Mouse (Mus musculus) MEL (cell line): ENCODE measurements at regions not wholly inside any gene's neighbourhood (a gene's known extent, or its start where the extent isn't known, plus 50 kb on each side); places are given as distances from the start of the nearest gene placed in this dataset.

ENCODE experiments used
- CTCF ChIP-seq, 3 experiments: IDR thresholded peaks in 2 of 3; conservative IDR thresholded peaks in 1 of 3; 2 replicates each; pipeline ENCODE4 v1.5.1; 2011 to 2012; ENCODE audit warnings: low read length in 3 of 3, low read depth in 2 of 3, mild to moderate bottlenecking in 2 of 3, improper control_type of control experiment in 1 of 3, inconsistent platforms in 1 of 3, mixed read lengths in 1 of 3, moderate library complexity in 1 of 3; ENCODE audit not compliant: control insufficient read depth in 1 of 3, insufficient read depth in 1 of 3, poor library complexity in 1 of 3, severe bottlenecking in 1 of 3
- EP300 ChIP-seq, 2 experiments: IDR thresholded peaks; 2 replicates each; pipeline ENCODE4 v1.6.1; 2011; ENCODE audit warnings: improper control_type of control experiment in 2 of 2, low read length in 2 of 2, low read depth in 1 of 2, mild to moderate bottlenecking in 1 of 2
- ETS1 ChIP-seq: IDR thresholded peaks from 2 replicates; pipeline ENCODE4 v1.6.1; 2012; ENCODE audit warnings: low read depth, mild to moderate bottlenecking, inconsistent platforms, low read length, improper control_type of control experiment, moderate library complexity
- GATA1 ChIP-seq: IDR thresholded peaks from 2 replicates; pipeline ENCODE4 v1.6.1; 2011; ENCODE audit warnings: low read depth, low read length, improper control_type of control experiment
- HCFC1 ChIP-seq: IDR thresholded peaks from 2 replicates; pipeline ENCODE4 v1.6.1; 2012; ENCODE audit warnings: low read depth, mild to moderate bottlenecking, inconsistent platforms, low read length, improper control_type of control experiment, moderate library complexity
- MAX ChIP-seq: IDR thresholded peaks from 2 replicates; pipeline ENCODE4 v1.6.1; 2011; ENCODE audit warnings: low read length, improper control_type of control experiment
- MXI1 ChIP-seq: IDR thresholded peaks from 2 replicates; pipeline ENCODE4 v1.6.1; 2011; ENCODE audit warnings: mild to moderate bottlenecking, low read depth, low read length, improper control_type of control experiment
- USF1 ChIP-seq: IDR thresholded peaks from 2 replicates; pipeline ENCODE4 v1.6.1; 2014; ENCODE audit warnings: low read depth, mild to moderate bottlenecking, inconsistent platforms, low read length, improper control_type of control experiment, moderate library complexity
- USF2 ChIP-seq, 2 experiments: IDR thresholded peaks; 2 replicates each; pipeline ENCODE4 v1.6.1; 2011 to 2012; ENCODE audit warnings: improper control_type of control experiment in 2 of 2, low read length in 2 of 2, borderline replicate concordance in 1 of 2, inconsistent platforms in 1 of 2, low read depth in 1 of 2, mild to moderate bottlenecking in 1 of 2; ENCODE audit not compliant: insufficient read depth in 1 of 2

- TF ChIP-seq MAX (no peak), USF2 (IDR thresholded peaks at IDR 0.05; ENCODE audit: borderline replicate concordance in 1 of 2, insufficient read depth in 1 of 2, low read depth in 1 of 2, low read length in 2 of 2) (no peak), CTCF (IDR thresholded peaks at IDR 0.05 in 2 of 3, conservative IDR thresholded peaks at IDR 0.05 in 1 of 3; ENCODE audit: control insufficient read depth in 1 of 3, insufficient read depth in 1 of 3, low read depth in 2 of 3, low read length in 3 of 3, poor library complexity in 1 of 3, severe bottlenecking in 1 of 3) (no peak), HCFC1 (no peak), ETS1 (no peak), USF1 (no peak), GATA1 (no peak), EP300 (IDR thresholded peaks at IDR 0.05; ENCODE audit: low read depth in 1 of 2, low read length in 2 of 2) (no peak), MXI1 (no peak)
These were observed 67.5 kb upstream of the Six2 start for GRCm38 (mm10) chr17:85755557-85755956.
